Mouse (Mus musculus): ENCODE measurements around the gene Tm7sf2.

Gene Tm7sf2

DNA sequence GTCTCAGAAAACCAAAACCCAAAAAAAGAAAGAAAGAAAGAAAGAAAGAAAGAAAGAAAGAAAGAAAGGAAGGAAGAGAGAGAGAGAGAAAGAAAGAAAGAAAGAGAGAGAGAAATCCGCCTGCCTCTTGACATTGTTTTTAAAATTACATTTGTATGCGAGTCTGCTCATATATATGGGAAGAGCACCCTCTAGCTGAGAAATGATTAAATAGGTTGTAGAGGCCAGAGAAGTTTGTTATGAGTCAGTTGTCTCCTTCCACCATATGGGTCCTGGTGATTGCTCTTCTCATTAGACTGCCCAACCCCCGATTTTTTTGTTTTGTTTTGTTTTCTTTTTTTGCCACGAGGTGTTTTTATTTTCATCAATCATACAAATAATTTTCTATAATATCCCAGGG is 24.1 kb downstream of the Tm7sf2 start:
- peak; percentile 71 for DNase-seq (ENCODE audit: low read depth, low spot score)

DNA sequence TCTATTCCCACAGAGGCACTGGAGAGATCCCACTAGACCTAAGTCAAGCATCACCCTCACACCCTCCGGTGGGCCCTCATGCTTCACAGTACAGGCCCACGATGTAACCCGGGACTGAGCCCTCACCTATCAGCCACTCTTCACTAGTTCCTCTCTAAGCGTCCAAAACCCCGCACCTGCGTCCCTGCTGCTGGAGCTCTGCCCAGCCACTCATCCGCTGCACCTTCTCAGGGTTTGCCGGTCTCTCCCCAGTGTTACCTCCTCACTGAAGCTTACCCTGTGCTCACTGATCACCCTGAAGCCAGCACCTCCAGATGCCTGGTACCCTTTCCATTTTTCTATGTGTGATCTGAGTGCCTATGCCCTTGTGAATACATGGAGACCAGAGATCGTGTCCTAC is 25.9 kb downstream of the Tm7sf2 start:
- DNase-seq (ENCODE audit: low read depth, low spot score), result no peak

DNA sequence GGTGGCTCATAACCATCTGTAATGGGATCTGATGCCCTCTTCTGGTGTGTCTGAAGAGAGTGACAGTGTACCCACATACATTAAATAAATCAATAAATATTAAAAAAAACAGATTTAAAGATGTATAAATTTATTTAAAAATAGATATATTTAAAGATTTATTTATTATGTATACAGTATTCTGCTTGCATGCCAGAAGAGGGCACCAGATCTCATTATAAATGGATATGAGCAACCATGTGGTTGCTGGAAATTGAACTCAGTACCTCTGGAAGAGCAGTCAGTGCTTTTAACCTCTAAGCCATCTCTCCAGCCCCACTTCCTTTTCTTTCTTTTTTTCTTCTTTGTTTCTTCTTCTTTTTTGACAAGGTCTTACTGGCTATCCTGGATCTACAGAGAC is 28.2 kb downstream of the Tm7sf2 start:
- peak; percentile 56 for DNase-seq (ENCODE audit: low read depth, low spot score)

DNA sequence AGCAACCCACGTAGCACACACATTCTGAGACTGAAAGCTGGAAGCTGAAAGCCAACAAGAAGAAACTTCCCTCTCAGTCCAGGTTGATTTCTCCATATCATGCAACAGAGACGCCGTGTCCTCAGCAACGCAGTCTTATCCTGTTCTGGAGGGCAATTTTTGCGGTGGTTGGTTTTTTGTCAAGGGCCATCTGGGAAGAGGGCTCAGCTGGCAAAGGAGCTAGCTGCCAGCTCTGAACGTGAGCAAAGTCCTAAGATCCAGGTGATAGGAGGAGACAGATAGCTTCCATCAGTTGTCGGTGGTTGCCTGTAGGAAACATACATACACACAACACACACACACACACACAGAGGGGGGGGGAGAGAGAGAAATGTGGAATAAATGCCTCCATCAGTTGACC is 29.8 kb downstream of the Tm7sf2 start:
- no peak for DNase-seq (ENCODE audit: low read depth, low spot score)

DNA sequence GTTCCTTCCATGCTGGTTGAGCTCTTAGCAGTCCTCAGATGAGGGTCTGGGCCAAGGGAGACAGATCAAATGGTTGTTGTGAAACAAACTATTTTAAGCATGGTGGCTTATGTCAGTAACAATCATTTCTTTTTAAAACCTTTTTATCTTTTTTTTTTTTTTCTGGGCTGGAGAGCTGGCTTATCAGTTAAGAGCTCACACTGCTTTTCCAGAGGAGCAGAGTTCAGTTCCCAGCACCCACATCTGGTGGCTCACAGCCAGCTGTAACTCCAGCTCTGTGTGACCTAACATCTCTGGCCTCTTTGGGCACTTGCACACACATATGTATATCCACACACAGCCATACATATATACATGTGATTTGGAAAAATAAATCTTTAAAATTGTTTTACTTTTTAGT is 30.5 kb downstream of the Tm7sf2 start:
- no peak for DNase-seq (ENCODE audit: low read depth, low spot score)

DNA sequence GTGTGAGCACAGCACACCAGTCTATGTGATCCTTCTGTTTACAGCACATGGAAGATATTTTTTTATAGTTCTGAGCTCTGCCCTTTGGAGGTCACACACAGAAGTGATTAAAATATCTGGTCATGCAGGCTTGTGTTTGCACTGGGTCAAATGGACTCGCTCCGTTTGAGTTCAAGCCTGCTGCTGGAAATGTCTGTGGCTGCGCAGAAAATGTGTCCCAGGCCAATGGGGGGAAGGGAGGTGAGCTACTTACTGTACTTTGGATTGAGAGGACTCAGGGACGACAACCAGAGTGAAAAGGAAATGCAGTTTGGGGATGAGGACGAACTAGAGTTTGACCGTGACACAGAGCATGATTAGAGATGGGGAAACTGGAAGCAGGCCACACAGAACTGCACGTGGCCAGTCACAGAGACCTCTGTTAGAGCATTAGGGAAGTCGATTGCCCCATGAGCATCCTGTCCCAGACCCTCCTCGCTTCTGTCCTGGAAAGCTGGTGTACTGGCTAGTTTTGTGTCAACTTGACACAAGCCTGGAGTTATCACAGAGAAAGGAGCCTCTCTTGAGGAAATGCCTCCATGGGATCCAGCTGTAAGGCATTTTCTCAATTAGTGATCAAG is 32.1 kb downstream of the Tm7sf2 start:
- DNase-seq (ENCODE audit: low read depth, low spot score), result no peak

DNA sequence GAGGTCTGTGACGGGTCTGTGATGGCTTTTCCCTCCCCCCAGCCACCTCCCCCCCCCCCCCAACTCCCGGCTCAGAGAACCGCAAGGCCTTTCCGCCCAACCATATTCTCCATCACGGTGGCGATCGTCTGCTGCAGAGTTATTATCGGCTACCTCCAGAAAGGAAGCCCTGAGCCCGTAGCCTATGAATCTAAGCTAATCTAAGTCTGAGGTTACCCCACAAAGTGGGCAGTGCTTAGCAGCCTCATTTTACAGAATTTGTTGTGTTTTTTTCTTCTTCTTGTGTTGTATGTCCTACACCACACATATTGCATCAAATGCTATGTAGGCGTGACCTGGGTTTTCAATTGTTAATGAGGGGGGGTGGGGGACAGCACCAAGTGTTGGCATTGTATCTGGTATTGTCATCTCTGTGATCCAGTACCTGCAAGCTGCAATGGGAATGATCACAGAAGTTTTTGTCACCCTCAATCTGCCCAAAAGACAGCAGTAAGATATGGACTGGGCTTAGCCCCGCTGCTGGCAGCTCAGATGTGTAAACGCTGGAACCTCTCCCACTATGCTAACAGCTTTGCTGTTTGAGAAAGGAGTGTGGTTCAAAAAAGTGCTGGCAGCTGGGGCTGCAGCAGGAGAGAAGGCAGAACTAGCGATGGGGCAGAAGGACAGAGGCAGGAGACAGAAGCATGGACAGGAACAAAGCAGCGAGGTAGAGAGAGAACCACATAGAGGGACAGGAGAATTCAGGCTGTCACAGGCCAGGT is 37.5 kb downstream of the Tm7sf2 start:
- no peak for DNase-seq (ENCODE audit: low read depth, low spot score)

DNA sequence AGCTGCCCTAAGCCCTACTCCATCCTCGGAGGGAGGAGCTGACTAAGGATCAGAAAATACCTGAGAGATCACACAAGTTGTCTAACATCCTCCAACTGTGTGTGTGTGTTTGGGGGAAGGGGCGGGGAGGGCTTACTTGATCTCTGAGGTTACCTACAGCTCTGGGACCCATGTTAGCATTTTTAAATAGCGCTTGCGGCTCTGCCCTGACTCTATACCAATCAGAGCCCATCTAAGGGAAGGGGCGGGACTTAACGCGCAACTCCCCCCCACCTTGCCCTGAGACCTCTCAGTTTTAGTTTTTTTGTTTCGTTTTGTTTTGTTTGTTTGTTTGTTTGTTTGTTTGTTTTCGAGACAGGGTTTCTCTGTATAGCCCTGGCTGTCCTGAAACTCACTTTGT is 38.7 kb downstream of the Tm7sf2 start:
- no peak for DNase-seq (ENCODE audit: low read depth, low spot score)

DNA sequence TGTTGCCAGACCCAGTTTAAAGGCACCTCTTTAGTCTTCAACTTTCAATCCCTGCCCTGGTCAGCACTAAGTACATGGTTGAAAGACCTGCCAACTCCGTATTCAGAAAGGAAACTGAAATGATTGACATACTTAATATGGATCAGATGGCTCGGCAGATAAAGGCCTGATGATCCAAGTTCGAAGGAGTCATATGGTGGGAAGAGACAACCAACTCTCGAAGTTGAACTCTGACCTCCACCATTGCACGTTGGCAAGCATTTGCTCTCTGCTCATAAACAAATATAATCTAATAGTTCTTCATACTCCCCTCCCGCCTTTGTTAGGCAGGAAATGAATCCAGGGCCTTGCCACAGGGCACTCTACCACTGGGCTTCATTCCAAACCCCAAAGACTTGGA is 39.2 kb downstream of the Tm7sf2 start:
- DNase-seq (ENCODE audit: low read depth, low spot score), result no peak

DNA sequence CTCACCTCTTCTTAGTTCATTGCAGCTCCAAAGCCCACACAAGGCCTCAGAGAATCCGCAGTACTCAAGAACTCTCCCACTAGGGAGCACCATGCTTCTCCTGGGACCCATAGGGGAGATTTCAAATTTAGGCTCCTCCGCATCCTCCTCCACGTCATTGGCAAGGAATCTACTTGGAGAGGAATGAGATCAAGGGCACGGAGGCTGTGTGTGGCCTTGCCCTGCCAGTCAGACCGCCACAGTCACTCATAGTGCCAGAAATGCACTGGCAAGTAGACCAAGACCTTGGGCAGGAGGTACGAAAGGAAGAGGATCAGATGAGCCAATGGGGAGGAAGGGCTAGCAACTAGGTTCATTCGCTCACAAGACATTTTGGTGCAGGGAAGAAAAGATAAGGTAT is 44.2 kb downstream of the Tm7sf2 start:
- DNase-seq (ENCODE audit: low read depth, low spot score), result no peak

DNA sequence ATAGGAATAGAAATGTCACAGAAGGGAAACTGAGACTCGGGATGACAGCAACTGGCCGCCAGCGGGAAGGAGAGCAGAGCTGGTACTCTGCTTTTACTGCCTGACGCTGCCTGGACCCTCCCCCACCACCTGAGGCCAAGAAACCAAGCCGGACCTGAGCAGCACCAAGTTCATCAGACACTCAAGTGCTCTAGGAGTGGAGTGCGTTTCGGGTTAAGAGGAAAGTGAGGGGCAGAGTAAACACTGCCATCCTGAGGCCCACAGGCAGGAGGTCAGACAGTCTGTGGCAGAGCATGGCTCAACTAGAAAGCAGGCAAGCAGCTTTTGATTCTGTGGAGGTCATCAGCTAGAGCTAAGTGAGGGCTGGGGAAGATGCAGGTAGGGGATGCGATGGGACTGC is 45.1 kb downstream of the Tm7sf2 start:
- no peak for DNase-seq (ENCODE audit: low read depth, low spot score)

DNA sequence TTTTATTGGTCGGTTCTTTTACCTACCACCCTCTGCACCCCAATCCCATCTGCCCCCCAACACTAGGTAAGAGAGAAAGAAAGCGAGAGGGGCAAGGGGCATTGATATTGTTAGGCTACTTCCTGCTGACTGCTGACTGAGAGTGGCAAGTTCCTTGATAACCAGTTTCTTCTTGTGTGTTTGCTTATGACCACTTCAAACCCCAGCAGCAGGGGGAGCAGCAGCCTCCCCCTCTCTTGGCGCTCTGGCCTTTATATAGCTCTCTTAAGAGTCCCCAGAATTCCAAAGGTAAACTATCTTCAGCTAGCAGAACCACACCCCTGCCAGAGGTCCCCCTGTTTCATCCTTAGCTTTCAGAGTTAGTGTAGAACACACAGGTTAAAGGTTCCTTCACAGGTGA is 47.9 kb downstream of the Tm7sf2 start:
- peak; percentile 34 for DNase-seq (ENCODE audit: low read depth, low spot score)

DNA sequence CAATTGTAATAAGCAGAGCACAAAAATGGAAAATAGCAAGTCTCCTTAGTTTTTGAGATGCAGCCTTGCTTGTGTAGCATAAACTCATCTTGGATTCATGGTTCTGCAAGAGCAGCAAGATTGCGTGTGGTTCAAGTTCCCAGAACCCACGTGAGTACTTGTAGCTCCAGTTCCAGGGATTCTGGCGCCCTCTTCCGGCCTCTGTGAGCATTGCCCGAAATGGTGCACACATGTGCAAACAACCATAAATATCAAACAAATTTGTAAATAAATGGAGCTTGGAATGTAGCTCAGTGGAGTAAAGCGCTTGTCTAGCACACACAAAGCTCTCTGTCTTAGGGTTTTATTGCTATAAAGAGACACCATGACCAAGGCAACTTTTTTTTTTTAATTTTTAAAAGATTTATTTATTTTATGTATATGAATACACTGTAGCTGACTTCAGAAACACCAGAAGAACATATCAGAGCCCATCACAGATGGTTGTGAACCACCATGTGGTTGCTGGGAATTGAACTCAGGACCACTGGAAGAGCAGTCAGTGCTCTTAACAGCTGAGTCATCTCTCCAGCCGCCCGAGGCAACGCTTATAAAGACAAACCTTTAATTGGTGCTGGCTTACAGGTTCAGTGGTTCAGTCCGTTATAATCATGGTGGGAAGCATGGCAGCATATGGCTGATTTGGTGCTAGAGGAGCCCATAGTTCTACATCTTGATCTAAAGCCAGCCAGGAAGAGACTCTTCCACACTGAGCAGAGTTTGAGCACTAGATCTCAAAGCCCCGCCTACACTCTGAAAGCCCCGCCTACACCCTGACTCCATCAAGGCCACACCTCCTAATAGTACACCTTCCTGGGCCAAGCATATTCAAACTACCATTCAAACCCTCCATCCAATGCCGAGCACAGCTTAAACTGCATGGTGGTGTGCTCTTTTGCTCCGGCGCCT is 49.8 kb downstream of the Tm7sf2 start:
- peak; percentile 90 for DNase-seq (ENCODE audit: low read depth, low spot score)

DNA sequence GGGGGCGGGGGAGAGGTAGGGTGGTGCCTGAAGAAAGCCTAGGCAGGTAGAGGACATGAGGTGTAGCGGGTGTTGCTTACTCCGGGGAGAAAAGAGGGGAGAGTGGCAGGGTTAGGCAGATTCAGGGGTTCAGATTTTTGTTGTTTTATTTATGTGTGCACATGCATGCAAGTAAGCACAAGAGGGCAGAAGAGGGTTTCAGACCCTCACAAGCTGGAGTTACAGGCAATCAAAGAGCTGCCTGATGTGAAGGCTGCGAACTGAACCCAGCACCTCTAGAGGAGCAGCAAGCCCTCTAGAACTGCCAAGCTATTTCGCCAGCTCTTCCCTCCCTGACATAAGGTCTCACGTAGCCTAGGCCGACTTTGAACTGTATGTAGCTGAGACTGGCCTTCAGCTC is 51.6 kb downstream of the Tm7sf2 start:
- peak; percentile 76 for DNase-seq (ENCODE audit: low read depth, low spot score)

DNA sequence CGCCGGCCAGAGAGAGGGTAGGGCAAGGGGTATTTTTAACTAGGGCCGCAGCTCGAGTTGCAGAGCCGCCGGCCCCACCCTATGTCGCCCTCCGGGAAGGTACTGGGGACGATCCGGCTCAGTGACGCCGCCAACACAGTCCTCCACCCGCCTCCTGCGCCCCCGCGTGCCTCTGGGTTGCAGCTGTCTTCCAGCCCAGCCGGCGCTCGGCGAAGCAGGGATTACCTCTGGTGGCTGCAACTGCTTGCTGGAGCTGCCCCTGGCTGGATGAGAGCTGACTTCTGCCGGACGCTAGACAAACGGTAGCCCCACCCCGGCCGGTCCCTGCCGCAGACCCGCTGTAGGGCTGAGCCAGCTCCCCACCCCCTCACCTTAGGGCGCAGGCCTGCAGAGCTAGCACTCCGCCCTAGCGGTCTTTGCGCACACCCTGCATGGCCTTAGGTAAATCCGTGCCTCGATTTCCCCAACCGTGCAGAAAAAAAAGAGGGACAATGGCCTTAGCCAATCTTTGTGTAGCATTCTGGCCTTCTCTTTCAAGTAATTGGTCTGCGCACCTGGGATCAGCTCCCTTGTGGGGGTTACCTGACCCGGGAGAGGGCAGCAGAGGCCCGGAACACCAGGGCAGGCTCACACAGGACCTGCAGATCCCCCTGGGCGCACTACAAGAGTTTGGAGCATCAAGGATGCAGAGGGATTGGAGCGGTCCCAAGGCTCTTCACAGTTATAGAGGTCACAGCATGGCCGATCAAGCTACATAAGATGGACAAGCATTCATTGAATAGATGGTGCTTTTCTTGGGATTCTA is 52.5 kb downstream of the Tm7sf2 start, which contains the start of gene Capn1:
TSS of gene Capn1 (minus strand) at position 387 of the 805 bp plus-strand sequence.
- peak; percentile 84 for DNase-seq (ENCODE audit: low read depth, low spot score)

DNA sequence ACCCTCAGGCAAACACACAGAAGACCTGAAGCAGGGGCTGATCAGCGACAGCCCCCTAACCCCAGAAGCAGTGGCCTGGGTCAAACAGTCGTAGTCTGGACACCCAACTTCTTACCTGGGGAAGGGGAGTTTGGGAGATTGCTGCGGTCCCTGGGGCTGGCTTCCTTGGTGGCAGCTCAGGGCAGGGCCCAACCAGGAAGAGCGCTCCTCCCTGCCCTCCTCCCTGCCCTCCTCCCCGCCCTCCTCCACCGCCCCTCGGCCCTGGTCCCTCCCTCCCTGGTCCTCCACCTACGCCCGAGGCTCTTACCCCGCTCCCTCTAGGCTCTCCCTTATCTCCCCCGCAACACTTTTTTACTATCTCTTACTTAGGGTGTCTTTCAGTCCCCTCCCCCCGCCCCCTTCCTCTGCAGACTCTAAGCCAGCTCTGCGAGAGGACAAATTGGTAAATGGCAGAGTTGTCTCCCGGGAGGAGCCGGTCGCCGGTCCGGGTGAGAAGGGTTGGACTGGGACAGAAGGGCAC is 53.1 kb downstream of the Tm7sf2 start:
- peak; percentile 75 for DNase-seq (ENCODE audit: low read depth, low spot score)

DNA sequence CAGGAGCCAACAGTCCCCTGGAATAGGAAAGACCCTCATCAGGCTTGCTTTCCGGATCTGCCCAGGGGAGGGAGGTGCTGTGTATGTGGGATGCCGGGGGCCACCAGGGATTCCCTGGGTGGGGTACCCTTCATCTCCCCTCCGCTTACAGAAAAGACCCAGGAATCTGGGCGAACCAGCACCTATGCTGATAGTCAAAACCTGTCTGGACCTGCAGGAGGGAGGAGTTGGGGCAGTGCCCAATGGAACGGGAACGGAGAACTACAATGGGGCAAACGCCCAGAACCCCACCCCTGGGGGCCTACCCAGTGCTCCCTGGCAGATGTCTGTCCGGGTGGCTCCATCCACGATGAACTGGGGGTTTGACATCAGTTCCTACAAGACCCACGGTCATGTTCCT is 54.5 kb downstream of the Tm7sf2 start:
- DNase-seq (ENCODE audit: low read depth, low spot score), result no peak
